Mouse (Mus musculus) lung, postnatal 4 days (tissue): Measurements from ENCODE around the gene Ctsj.
"Not testable (repeated sequence)": the region's sequence is repeated elsewhere in the genome, so short reads cannot be mapped to it uniquely, and the experiment has no call there.

Experiments
- DNase-seq, 2 experiments: peaks; one replicate each; pipeline ENCODE4 v3.0.0; 2021

Ctsj gene

DNA sequence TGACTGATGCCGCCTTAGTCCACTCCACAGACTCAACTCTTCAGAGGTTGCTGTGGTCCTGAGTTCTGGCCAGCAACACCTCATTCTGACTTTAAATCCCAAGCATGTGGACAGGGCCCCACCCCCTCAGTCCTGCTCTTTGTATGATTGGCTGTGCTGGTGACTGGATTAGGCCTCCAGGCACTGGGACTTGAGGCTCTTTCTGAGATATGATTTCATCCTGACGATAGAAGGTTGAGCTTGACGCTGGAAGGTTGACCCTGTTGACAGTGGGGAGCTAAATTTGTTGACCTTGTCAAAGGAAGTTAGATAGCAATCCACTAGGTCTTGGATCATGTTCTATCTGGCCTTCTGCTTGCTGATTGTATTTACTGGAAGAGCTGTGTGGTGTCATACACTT lies at the start of gene Ctsj:
Ctsj (minus strand) TSS at position 101 of the 400 bp plus-strand sequence.
- no peak for DNase-seq

DNA sequence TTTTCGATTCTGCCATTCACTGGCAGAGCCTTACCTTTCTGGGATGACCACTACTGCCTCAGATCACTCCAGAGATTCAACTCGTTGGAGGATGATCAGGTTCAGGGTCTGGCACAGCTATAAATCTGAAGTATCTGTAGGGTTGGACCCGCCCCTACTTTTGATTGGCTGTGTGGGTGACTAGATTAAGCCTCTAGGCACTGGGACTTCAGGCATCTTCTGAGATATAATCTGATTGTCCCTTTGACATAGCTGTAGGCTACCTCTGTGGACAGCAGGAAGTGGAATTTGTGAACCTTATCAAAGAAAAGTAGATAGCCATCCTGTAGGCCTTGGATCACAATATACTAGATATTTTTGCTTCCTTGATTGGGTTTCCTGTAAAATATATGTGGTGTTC lies 34.8 kb upstream of the Ctsj start, which contains the start of gene Ctsq:
Ctsq (minus strand) TSS at position 101 of the 400 bp plus-strand sequence.
- DNase-seq: no peak

DNA sequence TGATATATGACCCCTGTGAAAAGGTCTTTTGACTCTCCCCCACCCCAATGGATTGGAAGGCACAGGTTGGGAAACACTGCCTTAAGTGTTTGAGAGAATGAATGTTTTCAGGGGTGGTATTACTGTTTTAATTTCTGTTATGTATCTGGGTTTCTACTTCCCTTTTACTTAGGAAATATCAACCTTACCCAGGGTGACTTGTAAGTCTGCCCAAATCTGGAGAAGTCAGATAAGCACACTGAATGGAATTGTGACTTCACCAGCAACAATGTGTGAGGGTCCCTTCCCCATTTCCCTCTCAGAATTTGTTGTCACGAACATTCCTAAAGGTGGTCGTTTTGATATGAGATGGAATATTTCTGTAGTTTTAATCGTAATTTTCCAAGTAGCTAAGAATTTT lies 17.0 kb upstream of the Ctsj start:
- DNase-seq: no peak

DNA sequence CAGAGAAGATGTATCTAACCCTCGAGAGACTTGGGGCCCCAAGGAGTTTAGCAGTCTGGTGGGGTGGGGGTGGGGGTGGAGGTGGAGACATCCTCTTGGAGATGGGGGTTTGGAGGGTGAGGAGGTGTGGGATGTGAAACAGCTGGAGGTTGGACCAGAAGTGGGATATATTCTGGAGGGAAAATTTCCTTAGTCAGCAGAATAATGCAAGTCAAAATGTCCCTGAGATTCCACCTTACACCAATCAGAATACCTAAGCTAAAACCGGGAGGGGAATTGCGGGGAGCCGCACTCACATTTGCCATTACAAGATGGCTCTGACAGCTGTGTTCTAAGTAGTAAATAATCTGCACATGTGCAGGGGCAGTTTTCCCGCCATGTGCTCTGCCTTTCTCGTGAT lies 16.1 kb upstream of the Ctsj start:
- no peak for DNase-seq

DNA sequence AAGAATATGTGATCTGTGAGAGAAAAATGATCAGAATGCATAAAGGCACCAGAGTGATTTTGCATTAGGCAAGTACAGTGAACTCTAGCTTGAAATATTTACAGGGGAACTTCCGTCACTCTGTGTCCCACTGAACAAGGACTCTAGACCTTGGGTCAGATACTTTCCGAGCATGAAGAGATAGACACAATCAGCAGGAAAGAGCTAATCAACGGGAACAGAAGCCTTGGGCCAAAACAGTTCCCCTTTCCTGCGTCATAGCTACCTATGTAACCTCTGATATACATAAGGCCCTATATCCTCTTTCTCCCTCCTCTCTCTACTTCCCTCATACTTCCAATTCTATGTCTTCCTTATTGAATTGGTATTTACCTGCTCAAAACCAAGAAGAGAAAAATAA lies 4.4 kb upstream of the Ctsj start:
- no peak for DNase-seq

DNA sequence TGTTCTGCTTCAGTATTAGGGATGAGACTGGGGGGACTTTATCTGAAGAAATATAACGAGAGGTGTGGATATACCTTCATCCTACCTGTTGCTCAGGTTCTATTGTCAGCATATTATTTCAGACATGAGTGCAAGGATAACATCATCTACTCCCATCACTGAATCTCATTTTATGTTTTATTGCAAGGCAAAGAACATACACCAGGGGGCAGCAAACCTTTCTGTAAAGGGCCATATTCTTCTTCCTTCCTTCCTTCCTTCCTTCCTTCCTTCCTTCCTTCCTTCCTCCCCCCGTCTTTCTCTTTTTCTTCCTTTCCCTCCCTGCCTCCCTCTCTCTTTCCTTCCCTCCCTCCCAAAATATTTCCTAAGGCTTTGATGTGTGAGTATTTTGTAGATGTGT lies 8.2 kb downstream of the Ctsj start:
- no peak for DNase-seq

DNA sequence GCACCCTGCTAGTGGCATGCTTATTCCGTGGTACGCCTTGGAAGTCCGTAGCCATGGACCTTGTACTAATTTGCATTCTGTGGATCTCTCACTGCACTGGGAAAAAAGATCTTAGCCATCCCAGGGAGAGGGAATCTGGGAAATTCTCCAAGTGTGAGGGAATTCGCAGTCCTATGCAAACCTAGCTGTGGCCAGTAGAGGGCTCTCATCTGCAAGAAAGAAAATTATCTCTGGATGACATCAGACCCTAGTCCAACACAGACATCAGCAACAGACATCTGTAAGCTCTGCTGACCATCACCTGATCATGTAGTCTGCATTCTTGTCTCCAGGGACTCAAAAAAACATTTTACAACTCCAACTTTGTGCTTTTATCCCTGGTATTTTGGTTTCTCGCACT lies 18.8 kb downstream of the Ctsj start:
- DNase-seq: not testable (repeated sequence)

DNA sequence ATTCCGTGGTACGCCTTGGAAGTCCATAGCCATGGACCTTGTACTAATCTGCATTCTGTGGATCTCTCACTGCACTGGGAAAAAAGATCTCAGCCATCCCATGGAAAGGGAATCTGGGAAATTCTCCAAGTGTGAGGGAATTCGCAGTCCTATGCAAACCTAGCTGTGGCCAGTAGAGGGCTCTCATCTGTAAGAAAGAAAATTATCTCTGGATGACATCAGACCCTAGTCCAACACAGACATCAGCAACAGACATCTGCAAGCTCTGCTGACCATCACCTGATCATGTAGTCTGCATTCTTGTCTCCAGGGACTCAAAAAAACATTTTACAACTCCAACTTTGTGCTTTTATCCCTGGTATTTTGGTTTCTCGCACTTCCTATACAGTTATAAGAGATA lies 33.4 kb downstream of the Ctsj start:
- DNase-seq: not testable (repeated sequence)

DNA sequence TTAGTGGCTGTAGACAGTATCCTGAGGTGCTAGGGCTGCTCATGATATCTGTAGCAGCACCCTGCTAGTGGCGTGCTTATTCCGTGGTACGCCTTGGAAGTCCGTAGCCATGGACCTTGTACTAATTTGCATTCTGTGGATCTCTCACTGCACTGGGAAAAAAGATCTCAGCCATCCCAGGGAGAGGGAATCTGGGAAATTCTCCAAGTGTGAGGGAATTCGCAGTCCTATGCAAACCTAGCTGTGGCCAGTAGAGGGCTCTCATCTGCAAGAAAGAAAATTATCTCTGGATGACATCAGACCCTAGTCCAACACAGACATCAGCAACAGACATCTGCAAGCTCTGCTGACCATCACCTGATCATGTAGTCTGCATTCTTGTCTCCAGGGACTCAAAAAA lies 41.8 kb downstream of the Ctsj start:
- peak in 1 of 2 experiments; percentile 10 for DNase-seq

DNA sequence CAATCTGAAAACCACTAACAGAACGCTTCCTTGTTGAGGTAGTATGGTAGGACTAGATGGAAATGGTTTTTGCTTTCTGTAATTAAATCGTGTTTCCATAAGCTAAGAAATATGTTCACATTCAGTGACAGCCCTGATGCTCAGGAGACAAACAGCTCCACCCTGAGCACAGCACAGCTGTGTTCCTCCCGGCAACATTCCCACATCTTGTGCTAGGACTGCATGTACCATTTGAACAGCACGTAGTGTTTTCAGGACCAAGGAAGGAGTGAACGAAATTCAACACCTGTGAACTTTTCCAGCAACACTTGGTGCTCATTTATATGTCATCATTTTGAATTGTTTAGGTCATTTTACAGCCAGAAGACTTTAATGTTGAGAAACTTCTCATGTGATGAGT lies 44.1 kb downstream of the Ctsj start:
- DNase-seq: no peak
